Comparison of ENCODE assay signal across 12 mouse cellular contexts in genomic region chr9:101061035-101061434, GRCm38 (mm10). TPM values are rescaled to one million over a fixed set of nuclear protein-coding genes. Genes with fewer than 3 reads are reported as not detected.
DNase-seq lines count a peak whose midpoint lies in the region; ATAC-seq and TF ChIP-seq lines count a peak whose summit lies in the region.
"Had no signal": no experiment of that assay in that cellular context is flagged by ENCODE, and none has a peak within 500 bp of the region (broad histone marks: within the 10 kb centered on the region; RNA-seq: fewer than 3 reads in every experiment).

No protein-coding gene starts in this region.

- peaks cover 5 to 12% of the 10 kb centered on the region in 2 experiments; a peak in 3 of 4 replicates for H3K4me1 ChIP-seq in ES-E14 (ENCODE audit: control insufficient read depth in 2 of 2, insufficient read depth in 2 of 2, low read length in 2 of 2, poor library complexity in 1 of 2)
- H3K4me1 ChIP-seq in stomach, postnatal 0 days (replicated peaks; ENCODE audit: control insufficient read depth, insufficient read depth), result no peaks in the 10 kb centered on the region

- peak overlapping the region; percentile 1; the same call in 1 of the 2 replicates for H3K9ac ChIP-seq in ES-E14 (ENCODE audit: insufficient read depth, low read depth, low read length, poor library complexity, severe bottlenecking)
- no peak overlapping the region for H3K9ac ChIP-seq in stomach, postnatal 0 days (ENCODE audit: low read length)
- H3K9ac ChIP-seq: liver, embryonic 14.5 days had no signal

- H3K27ac ChIP-seq in ES-E14 (ENCODE audit: insufficient read depth, low read depth, low read length, poor library complexity, severe bottlenecking), result no peak overlapping the region; the same call in 1 of the 2 replicates
- H3K27ac ChIP-seq in stomach, postnatal 0 days (replicated peaks), result no peak overlapping the region
- H3K27ac ChIP-seq: hindbrain, postnatal 0 days; liver, embryonic 14.5 days had no signal

- no peaks in the 10 kb centered on the region for H3K27me3 ChIP-seq in stomach, postnatal 0 days (ENCODE audit: control insufficient read depth, insufficient read depth, low read length)

- no peak overlapping the region for H3K4me3 ChIP-seq in ES-E14 (ENCODE audit: insufficient read depth in 1 of 2, low read depth in 1 of 2, low read length in 2 of 2, poor library complexity in 1 of 2, severe bottlenecking in 1 of 2)
- no peak overlapping the region for H3K4me3 ChIP-seq in stomach, postnatal 0 days (ENCODE audit: low read depth, low read length)

- in situ Hi-C loops in ES-E14 (cut with MboI; ENCODE audit: low sequenced_read_pairs in 2 of 2, unreplicated experiment in 2 of 2), result no loop called here

- H3K4me2 ChIP-seq in stomach, postnatal 0 days (replicated peaks; ENCODE audit: low read depth), result no peak overlapping the region

- WGBS in stomach, postnatal 0 days, result 58% methylated on average over 11 of the region's 11 CpGs

- TF ChIP-seq EP300 in stomach, postnatal 0 days (optimal IDR thresholded peaks at IDR 0.05), result no peak

- no peaks in the 10 kb centered on the region for H3K9me3 ChIP-seq in ES-E14 (ENCODE audit: control insufficient read depth, insufficient read depth, low read depth, low read length)
- H3K9me3 ChIP-seq in stomach, postnatal 0 days (ENCODE audit: control insufficient read depth, low read length), result no peaks in the 10 kb centered on the region

- TF ChIP-seq CTCF in stomach, postnatal 0 days (IDR thresholded peaks at IDR 0.05; ENCODE audit: low read depth), result no peak

- no peak for DNase-seq in ES-E14 (ENCODE audit: low read depth, low spot score)
- DNase-seq in stomach, postnatal 0 days (ENCODE audit: low spot score), result no peak
- no peak for DNase-seq in left cerebral cortex, adult 9 months (ENCODE audit: low spot score in 2 of 2)
- DNase-seq in cerebellum, adult 18-20 months, result no peak
- no peak for DNase-seq in yolk sac, embryonic 10.5 days (ENCODE audit: low spot score)
- no peak for DNase-seq in embryo, embryonic 11 days
- DNase-seq: cerebellum, postnatal 10 days; kidney, postnatal 25 days had no signal

- H3K36me3 ChIP-seq in ES-E14 (ENCODE audit: control insufficient read depth, insufficient read depth, low read length, poor library complexity, severe bottlenecking), result no peaks in the 10 kb centered on the region
- no peaks in the 10 kb centered on the region for H3K36me3 ChIP-seq in stomach, postnatal 0 days (ENCODE audit: control insufficient read depth, insufficient read depth, low read length)

- peak; percentile 100 for ATAC-seq in CD4-positive, CD25-positive, alpha-beta regulatory T cell, adult 4 months
- peak; percentile 84 for ATAC-seq in megakaryocyte, adult 5-6 weeks (ENCODE audit: poor library complexity, severe bottlenecking)
- peak; percentile 42; the same call in 1 of the 2 replicates for ATAC-seq in stomach, postnatal 0 days (ENCODE audit: low FRiP score, low TSS enrichment)
- ATAC-seq: hindbrain, postnatal 0 days had no signal

TF ChIP-seq in ES-E14, 5 proteins besides CTCF, POLR2A, EP300 and RAD21:
- TF ChIP-seq ZNF384 (IDR thresholded peaks at IDR 0.05; ENCODE audit: low read depth, low read length), result no peak
- no peak for TF ChIP-seq MAFK (IDR thresholded peaks at IDR 0.05; ENCODE audit: insufficient read depth, low read depth, low read length)
- no peak for TF ChIP-seq ZC3H11A (IDR thresholded peaks at IDR 0.05; ENCODE audit: borderline replicate concordance, low read depth, low read length)
- no peak for TF ChIP-seq CHD2 (IDR thresholded peaks at IDR 0.05; ENCODE audit: low read depth, low read length)
- no peak for TF ChIP-seq HCFC1 (IDR thresholded peaks at IDR 0.05; ENCODE audit: borderline replicate concordance, insufficient read depth, low read length)

RNA-seq across cellular contexts. Expression of gene Msl2, which starts 12.9 kb away (rescaled TPM):
- polyA plus RNA-seq in CD4-positive, CD25-positive, alpha-beta regulatory T cell, adult 4 months (2017; shearing (Covaris generic)), result 10 to 100 TPM in 1 of 2 experiments, 1 to 10 TPM in 1; 8.2 to 12.9 TPM
- total RNA-seq in ES-E14 (2012; rRNA removed), result 19.5 and 21.3 TPM in 2 replicates
- 85.6 and 92.6 TPM in 2 replicates for total RNA-seq in megakaryocyte, adult 5-6 weeks (2015)
- 44.9 and 53.4 TPM in 2 replicates for total RNA-seq in megakaryocyte, adult 5-6 weeks (2017)
- polyA plus RNA-seq in stomach, postnatal 0 days (2015; fragmentation: Nextera tagmentation; extraction: Ambion mirVana), result 3.0 and 3.5 TPM in 2 replicates

RNA-seq across cellular contexts. Expression of gene Pccb, which starts 26.3 kb away (rescaled TPM):
- 10 to 100 TPM in 1 of 2 experiments, 1 to 10 TPM in 1; 9.7 to 12.9 TPM for polyA plus RNA-seq in CD4-positive, CD25-positive, alpha-beta regulatory T cell, adult 4 months (2017; shearing (Covaris generic))
- total RNA-seq in ES-E14 (2012; rRNA removed), result 24.8 and 27.0 TPM in 2 replicates
- 9.8 and 12.2 TPM in 2 replicates for total RNA-seq in megakaryocyte, adult 5-6 weeks (2015)
- 6.4 and 8.0 TPM in 2 replicates for total RNA-seq in megakaryocyte, adult 5-6 weeks (2017)
- 28.7 and 29.9 TPM in 2 replicates for polyA plus RNA-seq in stomach, postnatal 0 days (2015; fragmentation: Nextera tagmentation; extraction: Ambion mirVana)

Comparison
In these comparisons a context has a peak if more than half of its experiments do, and no peak if none do; other contexts are left out.
1. ATAC-seq: peak in every context shown above with its lines; median percentile 100 in CD4-positive, CD25-positive, alpha-beta regulatory T cell, adult 4 months; 84 in megakaryocyte, adult 5-6 weeks; 42 in stomach, postnatal 0 days.